8 mouse cellular contexts compared by ENCODE assay signal in the genomic region with DNA sequence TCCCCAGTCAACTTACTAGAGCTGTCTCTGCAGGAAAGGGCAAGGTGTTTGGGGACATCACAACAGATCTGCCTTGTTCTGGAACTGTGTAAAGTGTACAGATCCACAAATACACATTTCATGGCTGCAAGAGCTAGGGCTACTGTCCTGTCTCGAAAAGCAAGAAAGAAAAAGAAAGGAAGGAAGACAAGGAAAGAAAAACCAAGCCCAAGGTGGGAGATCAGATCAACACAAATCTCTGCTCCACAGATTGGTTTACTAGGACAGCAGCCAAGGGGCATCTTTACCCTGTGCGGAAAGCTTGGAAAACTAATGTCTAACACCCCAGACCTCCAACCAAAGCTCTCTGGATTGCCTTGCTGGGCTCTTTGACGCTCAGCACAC. TPM values are rescaled to one million over a fixed set of nuclear protein-coding genes. Genes with fewer than 3 reads are reported as not detected.
DNase-seq lines count a peak whose midpoint lies in the region; ATAC-seq and TF ChIP-seq lines count a peak whose summit lies in the region.

No protein-coding gene starts in this region.

- H3K4me1 ChIP-seq in heart, embryonic 10.5 days, result peaks cover 71% of the 10 kb centered on the region
- H3K4me1 ChIP-seq in CH12.LX (ENCODE audit: control insufficient read depth in 1 of 2, insufficient read depth in 2 of 2), result peaks cover 14 to 72% of the 10 kb centered on the region in 2 experiments
- peaks cover 23% of the 10 kb centered on the region for H3K4me1 ChIP-seq in forebrain, embryonic 16.5 days (replicated peaks; ENCODE audit: control insufficient read depth, insufficient read depth, low read length)
- peaks cover 61% of the 10 kb centered on the region for H3K4me1 ChIP-seq in liver, embryonic 16.5 days (ENCODE audit: control insufficient read depth, low read depth, low read length)

- in situ Hi-C loops in CH12.LX (cut with MboI; ENCODE audit: low pct_ligation_motif_present, low pct_unique_long_range_greater_than_20kb, low sequenced_read_pairs), result no loop called here

- DNase-seq in heart, embryonic 10.5 days (ENCODE audit: low spot score), result no peak
- no peak for DNase-seq in heart, postnatal 4 days
- DNase-seq in CH12.LX (ENCODE audit: extremely low read depth), result no peak
- DNase-seq in cerebellum, adult 18-20 months, result no peak
- DNase-seq in kidney, adult 11 months, result no peak
- DNase-seq in Muller cell, postnatal 12 days (ENCODE audit: inconsistent ontology term), result no peak

- peak overlapping the region; percentile 76 for H3K9ac ChIP-seq in CH12.LX (ENCODE audit: insufficient read depth, low read depth)
- no peak overlapping the region; the same call in 1 of the 2 replicates for H3K9ac ChIP-seq in forebrain, embryonic 16.5 days (replicated peaks; ENCODE audit: low read depth, low read length)
- H3K9ac ChIP-seq in liver, embryonic 16.5 days (ENCODE audit: low read depth, low read length), result peak overlapping the region; percentile 46

- H3K9me3 ChIP-seq in heart, embryonic 10.5 days, result no peaks in the 10 kb centered on the region
- H3K9me3 ChIP-seq in CH12.LX (replicated peaks; ENCODE audit: low read length), result peaks cover 3% of the 10 kb centered on the region
- H3K9me3 ChIP-seq in forebrain, embryonic 16.5 days (ENCODE audit: control insufficient read depth, low read length), result no peaks in the 10 kb centered on the region
- no peaks in the 10 kb centered on the region for H3K9me3 ChIP-seq in liver, embryonic 16.5 days (replicated peaks; ENCODE audit: control insufficient read depth, low read length)

- TF ChIP-seq RAD21 in CH12.LX (IDR thresholded peaks at IDR 0.05; ENCODE audit: low read depth, low read length), result no peak

- dilution Hi-C loops in CH12.LX (cut with MboI; ENCODE audit: extremely low pct_ligation_motif_present, extremely low pct_unique_long_range_greater_than_20kb, low sequenced_read_pairs), result no loop called here

- 50% methylated on average over 3 of the region's 3 CpGs for WGBS in heart, embryonic 10.5 days
- 54% methylated on average over 3 of the region's 3 CpGs for WGBS in forebrain, embryonic 16.5 days
- 35% methylated on average over 3 of the region's 3 CpGs for WGBS in liver, embryonic 16.5 days (ENCODE audit: insufficient replicate concordance)

- peak overlapping the region; percentile 82 for H3K4me2 ChIP-seq in CH12.LX (ENCODE audit: insufficient read depth, low read depth, poor library complexity, severe bottlenecking)
- H3K4me2 ChIP-seq in forebrain, embryonic 16.5 days (ENCODE audit: low read length), result no peak overlapping the region; the same call in 1 of the 2 replicates
- peak overlapping the region; percentile 84 for H3K4me2 ChIP-seq in liver, embryonic 16.5 days (ENCODE audit: low read depth, low read length)

- peaks cover 27% of the 10 kb centered on the region for H3K79me2 ChIP-seq in CH12.LX (replicated peaks; ENCODE audit: control insufficient read depth, extremely low read depth, insufficient read depth, poor library complexity, severe bottlenecking)

- peaks cover 17% of the 10 kb centered on the region for H3K36me3 ChIP-seq in heart, embryonic 10.5 days
- peaks cover 13 to 20% of the 10 kb centered on the region in 2 experiments for H3K36me3 ChIP-seq in CH12.LX (replicated peaks in 1 of 2; ENCODE audit: control insufficient read depth in 1 of 2, insufficient read depth in 1 of 2, low read length in 1 of 2)
- no peaks in the 10 kb centered on the region for H3K36me3 ChIP-seq in forebrain, embryonic 16.5 days (ENCODE audit: control insufficient read depth, insufficient read depth)
- peaks cover 9% of the 10 kb centered on the region for H3K36me3 ChIP-seq in liver, embryonic 16.5 days (ENCODE audit: control insufficient read depth, insufficient read depth)

- H3K4me3 ChIP-seq in heart, embryonic 10.5 days, result peak overlapping the region; percentile 60
- peak overlapping the region; percentile 58 to 68 (median 62) for H3K4me3 ChIP-seq in CH12.LX (replicated peaks in 1 of 3; ENCODE audit: low read depth in 2 of 3, low read length in 2 of 3, poor library complexity in 1 of 3)
- H3K4me3 ChIP-seq in forebrain, embryonic 16.5 days (replicated peaks; ENCODE audit: low read length), result peak overlapping the region; percentile 32; the same call in 1 of the 2 replicates
- H3K4me3 ChIP-seq in liver, embryonic 16.5 days (ENCODE audit: low read depth, low read length), result peak overlapping the region; percentile 59

- no peak for TF ChIP-seq EP300 in CH12.LX (IDR thresholded peaks at IDR 0.05; ENCODE audit: low read length)

- H3K27me3 ChIP-seq in heart, embryonic 10.5 days (ENCODE audit: insufficient read depth, poor library complexity, severe bottlenecking), result no peaks in the 10 kb centered on the region
- no peaks in the 10 kb centered on the region for H3K27me3 ChIP-seq in CH12.LX (replicated peaks)
- no peaks in the 10 kb centered on the region; the same call in 1 of the 2 replicates for H3K27me3 ChIP-seq in forebrain, embryonic 16.5 days (replicated peaks; ENCODE audit: control insufficient read depth, insufficient read depth, low read length)
- no peaks in the 10 kb centered on the region for H3K27me3 ChIP-seq in liver, embryonic 16.5 days (ENCODE audit: control insufficient read depth, insufficient read depth, low read depth, low read length)

- no peak for ATAC-seq in forebrain, embryonic 16.5 days
- no peak for ATAC-seq in liver, embryonic 16.5 days (ENCODE audit: low read depth)

- no peak for TF ChIP-seq POLR2A in CH12.LX (IDR thresholded peaks at IDR 0.05; ENCODE audit: low read depth, low read length)

- peak overlapping the region; percentile 90 for H3K27ac ChIP-seq in heart, embryonic 10.5 days
- no peak overlapping the region for H3K27ac ChIP-seq in CH12.LX (ENCODE audit: insufficient read depth, low read depth)
- H3K27ac ChIP-seq in forebrain, embryonic 16.5 days (ENCODE audit: low read length), result no peak overlapping the region
- H3K27ac ChIP-seq in liver, embryonic 16.5 days (ENCODE audit: low read length), result peak overlapping the region; percentile 71

- no peak for TF ChIP-seq CTCF in CH12.LX (conservative IDR thresholded peaks at IDR 0.05 in 1 of 2, IDR thresholded peaks at IDR 0.05 in 1 of 2; ENCODE audit: low read depth in 2 of 2, low read length in 2 of 2)

TF ChIP-seq in CH12.LX, 34 proteins besides CTCF, POLR2A, EP300 and RAD21:
- TF ChIP-seq BHLHE40 (IDR thresholded peaks at IDR 0.05; ENCODE audit: low read depth, low read length) (no peak), MAX (IDR thresholded peaks at IDR 0.05; ENCODE audit: low read length) (no peak; the same call in 1 of the 2 replicates), ZKSCAN1 (IDR thresholded peaks at IDR 0.05; ENCODE audit: borderline replicate concordance, low read depth, low read length) (no peak), ETS1 (conservative IDR thresholded peaks at IDR 0.05; ENCODE audit: low read depth, low read length) (no peak), IRF4 (IDR thresholded peaks at IDR 0.05; ENCODE audit: low read depth, low read length) (no peak), RCOR1 (conservative IDR thresholded peaks at IDR 0.05; ENCODE audit: low read depth, low read length) (no peak), GABPA (IDR thresholded peaks at IDR 0.05; ENCODE audit: insufficient replicate concordance, low read depth, low read length) (no peak), TBP (conservative IDR thresholded peaks at IDR 0.05; ENCODE audit: low read depth, low read length) (no peak), MYC (IDR thresholded peaks at IDR 0.05; ENCODE audit: low read depth, low read length) (no peak), KAT2A (IDR thresholded peaks at IDR 0.05; ENCODE audit: insufficient replicate concordance, low read length) (no peak), USF2 (conservative IDR thresholded peaks at IDR 0.05; ENCODE audit: low read depth, low read length) (no peak), SIN3A (IDR thresholded peaks at IDR 0.05; ENCODE audit: low read length) (no peak), ZNF384 (IDR thresholded peaks at IDR 0.05; ENCODE audit: low read depth, low read length) (no peak), E2F4 (IDR thresholded peaks at IDR 0.05; ENCODE audit: insufficient replicate concordance, low read depth, low read length) (no peak), MXI1 (IDR thresholded peaks at IDR 0.05; ENCODE audit: low read depth, low read length) (no peak)

RNA-seq across cellular contexts. Expression of gene Srebf1, which starts 0.3 kb away (rescaled TPM):
- polyA plus RNA-seq in heart, embryonic 10.5 days (2016; fragmentation: Nextera tagmentation; extraction: Ambion mirVana), result 38.2 and 40.3 TPM in 2 replicates
- total RNA-seq in heart, postnatal 4 days (2021), result 10 to 100 TPM; 35.8 to 50.8 TPM
- 126 and 129 TPM in 2 replicates for total RNA-seq in CH12.LX (2012; rRNA removed)
- 68.7 and 69.8 TPM in 2 replicates for total RNA-seq in CH12.LX (2014; rRNA removed)
- polyA plus RNA-seq in CH12.LX (2012; ENCODE audit: insufficient read length, low read depth), result 120 and 142 TPM in 2 replicates
- 41.1 and 46.9 TPM in 2 replicates for polyA plus RNA-seq in forebrain, embryonic 16.5 days (2015; fragmentation: Nextera tagmentation; extraction: Ambion mirVana)
- 42.7 and 51.7 TPM in 2 replicates for polyA plus RNA-seq in liver, embryonic 16.5 days (2015; fragmentation: Nextera tagmentation; extraction: Ambion mirVana)

Comparison
In these comparisons a context has a peak if more than half of its experiments do, and no peak if none do; other contexts are left out.
1. H3K27ac ChIP-seq: peak in heart, embryonic 10.5 days (single experiment) and liver, embryonic 16.5 days (single experiment); none in CH12.LX (single experiment) and forebrain, embryonic 16.5 days (single experiment).
2. Peak in every context shown above with its lines, with median percentiles within 50 percentile points of each other: H3K4me3 ChIP-seq.